Mouse (Mus musculus) lung, adult 2 months (tissue): Measurements from ENCODE around the gene Adgrl4.

Experiments used
- CTCF ChIP-seq: fragments of 200-500 bp; IDR thresholded peaks from 2 replicates; pipeline ENCODE4 v1.5.1; 2011; ENCODE audit warnings: mild to moderate bottlenecking, low read length, control low read depth; ENCODE audit not compliant: insufficient read depth
- POLR2A ChIP-seq: fragments of 200-500 bp; IDR thresholded peaks from 2 replicates; pipeline ENCODE4 v1.6.1; 2011; ENCODE audit warnings: low read depth, mild to moderate bottlenecking, control low read depth, low read length, borderline replicate concordance; ENCODE audit errors: extremely low read depth

DNA sequence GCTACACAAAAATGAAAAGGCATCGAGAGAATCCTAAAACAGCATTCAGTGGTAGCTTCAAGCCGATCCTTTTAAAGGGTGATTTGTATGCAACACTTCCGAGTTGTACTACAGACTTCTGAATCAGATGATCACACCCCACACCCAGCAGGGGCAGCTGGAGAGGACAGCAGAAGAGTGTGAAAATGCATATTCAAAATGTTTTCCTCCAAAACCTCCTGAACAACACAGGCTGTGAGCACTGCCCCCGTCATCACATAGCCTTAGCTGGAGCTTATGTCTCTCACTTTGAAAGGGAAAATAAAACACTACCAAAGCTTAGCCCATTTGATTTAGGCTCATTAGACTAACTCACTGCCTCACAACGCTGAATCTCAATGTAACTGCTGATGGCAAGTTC is 113.3 kb downstream of the Adgrl4 start:
- TF ChIP-seq POLR2A, result no peak
- TF ChIP-seq CTCF, result no peak
